Mouse (Mus musculus): Measurements from ENCODE around the gene Gm12216. TPM values are rescaled to one million over a fixed set of nuclear protein-coding genes. Genes with fewer than 3 reads are reported as not detected.
"Not testable (repeated sequence)": the region's sequence is repeated elsewhere in the genome, so short reads cannot be mapped to it uniquely, and the experiment has no call there.

The Gm12216 gene
- 0.47 and 0.63 TPM in 2 replicates for polyA plus RNA-seq (2014; fragmentation: Nextera tagmentation; extraction: Ambion mirVana)

DNA sequence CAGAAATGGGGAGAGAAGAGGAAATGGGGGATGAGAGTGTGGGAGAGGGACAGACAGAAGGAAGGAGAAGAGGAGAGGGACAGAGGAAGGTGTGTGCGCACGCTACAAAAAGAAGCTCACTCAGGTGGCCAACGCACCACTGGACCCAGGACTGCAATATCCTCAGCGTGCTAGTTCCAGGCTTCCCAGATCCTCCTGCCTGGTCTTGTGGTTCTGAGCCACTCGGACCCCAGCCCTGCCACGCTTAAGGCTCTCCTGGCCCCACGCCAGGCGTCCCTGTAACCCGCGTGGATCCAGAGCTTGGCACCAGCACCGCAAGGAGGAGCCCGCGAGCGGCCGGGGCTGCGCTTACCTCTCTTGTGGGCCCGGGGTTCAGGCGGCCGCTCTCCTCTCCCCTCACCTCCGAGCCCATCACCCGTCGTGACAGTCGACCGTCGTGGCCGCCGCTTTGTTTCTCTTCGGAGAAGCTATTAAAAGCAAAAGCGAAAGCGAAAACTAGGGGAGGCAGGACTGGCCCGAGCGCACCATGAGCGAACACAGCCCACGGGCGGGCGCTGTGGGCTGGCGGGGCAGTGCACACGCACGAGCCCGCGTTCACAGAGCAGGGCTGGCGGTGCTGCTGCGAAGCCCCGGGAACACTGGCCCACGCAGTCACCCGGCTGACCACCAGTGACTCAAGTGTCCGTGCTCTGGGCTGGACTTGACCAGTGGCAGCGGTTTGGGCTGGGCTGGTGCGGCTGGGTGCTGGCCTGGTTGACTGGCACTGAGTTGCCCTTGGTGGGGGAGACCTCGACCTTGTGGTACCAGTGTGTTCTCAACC, at the start of gene Gm12216:
Gene Gm12216, minus strand, starts transcription at position 496 of the 820 bp plus-strand sequence.
- not testable (repeated sequence) for ATAC-seq (ENCODE audit: low read depth); H3K27me3 ChIP-seq (replicated peaks; ENCODE audit: control insufficient read depth, insufficient read depth, low read length); H3K27ac ChIP-seq (replicated peaks; ENCODE audit: low read depth, low read length); H3K36me3 ChIP-seq (ENCODE audit: control insufficient read depth, insufficient read depth, low read length); H3K4me1 ChIP-seq (ENCODE audit: control insufficient read depth, insufficient read depth, low read length); DNase-seq (ENCODE audit: low spot score); H3K9me3 ChIP-seq (ENCODE audit: control insufficient read depth, low read length)
- Histone ChIP-seq H3K9ac (ENCODE audit: low read depth, low read length) (peak within 1 kb of the TSS; percentile 56), H3K4me2 (ENCODE audit: low read depth, low read length) (peak within 1 kb of the TSS; percentile 57), H3K4me3 (ENCODE audit: low read depth, low read length) (peak within 1 kb of the TSS; percentile 47)
- 17% methylated on average over 29 of the region's 50 CpGs for WGBS

GRCm38 (mm10) chr11:53908686-53909085, 49.6 kb upstream of the Gm12216 start:
- 88% methylated on average over 8 of the region's 8 CpGs for WGBS
- Histone ChIP-seq H3K9me3 (ENCODE audit: control insufficient read depth, low read length) (no peaks in the 10 kb centered on the region), H3K4me3 (ENCODE audit: low read depth, low read length) (no peak overlapping the region), H3K36me3 (ENCODE audit: control insufficient read depth, insufficient read depth, low read length) (no peaks in the 10 kb centered on the region), H3K4me1 (ENCODE audit: control insufficient read depth, insufficient read depth, low read length) (no peaks in the 10 kb centered on the region), H3K4me2 (ENCODE audit: low read depth, low read length) (no peak overlapping the region), H3K27me3 (replicated peaks; ENCODE audit: control insufficient read depth, insufficient read depth, low read length) (no peaks in the 10 kb centered on the region), H3K27ac (replicated peaks; ENCODE audit: low read depth, low read length) (no peak overlapping the region), H3K9ac (ENCODE audit: low read depth, low read length) (no peak overlapping the region)
- DNase-seq (ENCODE audit: low spot score), result no peak
- ATAC-seq (ENCODE audit: low read depth), result no peak

DNA sequence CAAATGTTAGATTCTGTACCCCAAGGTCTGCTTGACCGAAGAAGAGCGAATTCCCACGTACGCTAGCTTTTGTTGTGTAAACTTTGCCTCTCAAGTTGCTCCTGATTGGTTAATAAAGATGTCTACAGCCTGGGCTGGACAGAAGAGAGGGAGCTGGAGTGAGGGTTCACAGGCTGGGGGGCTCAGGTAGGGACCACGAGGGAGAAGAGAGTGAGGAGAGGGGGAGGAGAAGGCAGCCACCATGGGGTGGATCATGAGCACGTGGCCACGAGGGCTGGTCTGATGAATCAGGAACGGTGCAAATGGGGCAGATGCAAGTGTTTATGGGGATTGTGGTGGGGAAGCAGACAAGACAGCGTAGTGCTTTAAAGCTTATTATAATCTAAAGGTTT, 45.5 kb upstream of the Gm12216 start:
- WGBS, result 72% methylated on average over 9 of the region's 9 CpGs
- Histone ChIP-seq H3K9me3 (ENCODE audit: control insufficient read depth, low read length) (no peaks in the 10 kb centered on the region), H3K27me3 (replicated peaks; ENCODE audit: control insufficient read depth, insufficient read depth, low read length) (no peaks in the 10 kb centered on the region), H3K4me2 (ENCODE audit: low read depth, low read length) (no peak overlapping the region), H3K4me3 (ENCODE audit: low read depth, low read length) (no peak overlapping the region), H3K36me3 (ENCODE audit: control insufficient read depth, insufficient read depth, low read length) (no peaks in the 10 kb centered on the region), H3K4me1 (ENCODE audit: control insufficient read depth, insufficient read depth, low read length) (no peaks in the 10 kb centered on the region), H3K9ac (ENCODE audit: low read depth, low read length) (no peak overlapping the region), H3K27ac (replicated peaks; ENCODE audit: low read depth, low read length) (no peak overlapping the region)
- DNase-seq (ENCODE audit: low spot score), result no peak
- ATAC-seq (ENCODE audit: low read depth), result no peak

- DNase-seq (ENCODE audit: low spot score) (peak; percentile 45), ATAC-seq (ENCODE audit: low read depth) (no peak)
- no peak overlapping the region for H3K27ac ChIP-seq (replicated peaks; ENCODE audit: low read depth, low read length)
These were observed 44.9 kb upstream of the Gm12216 start for GRCm38 (mm10) chr11:53903781-53904533.

DNA sequence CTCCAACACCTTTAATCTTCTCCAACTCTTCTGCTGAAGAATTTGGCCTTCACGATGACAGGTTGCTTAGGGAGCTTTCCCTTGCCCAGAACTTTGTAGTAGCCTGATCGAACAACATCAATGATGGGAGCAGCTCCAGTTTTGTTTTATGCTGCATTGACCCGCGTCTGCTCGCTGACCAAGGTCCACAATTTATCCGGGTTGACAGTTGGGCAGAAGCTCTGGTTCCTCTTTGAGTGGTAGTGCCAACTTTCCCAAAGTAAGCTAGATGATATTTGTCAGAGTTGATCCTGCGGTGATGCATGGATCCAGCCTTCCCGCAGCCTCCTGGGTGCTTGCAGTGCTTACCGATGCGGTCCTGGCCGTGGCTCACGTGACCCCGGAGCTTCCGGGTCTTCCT, 43.7 kb upstream of the Gm12216 start:
- no peak overlapping the region for H3K27ac ChIP-seq (replicated peaks; ENCODE audit: low read depth, low read length)
- no peak overlapping the region for H3K4me2 ChIP-seq (ENCODE audit: low read depth, low read length)
- DNase-seq (ENCODE audit: low spot score) (no peak), ATAC-seq (ENCODE audit: low read depth) (no peak)
- H3K4me3 ChIP-seq (ENCODE audit: low read depth, low read length), result no peak overlapping the region
- H3K27me3 ChIP-seq (replicated peaks; ENCODE audit: control insufficient read depth, insufficient read depth, low read length), result no peaks in the 10 kb centered on the region
- H3K9me3 ChIP-seq (ENCODE audit: control insufficient read depth, low read length), result no peaks in the 10 kb centered on the region
- WGBS, result 92% methylated on average over 14 of the region's 14 CpGs
- H3K9ac ChIP-seq (ENCODE audit: low read depth, low read length), result no peak overlapping the region
- H3K4me1 ChIP-seq (ENCODE audit: control insufficient read depth, insufficient read depth, low read length), result no peaks in the 10 kb centered on the region
- H3K36me3 ChIP-seq (ENCODE audit: control insufficient read depth, insufficient read depth, low read length), result no peaks in the 10 kb centered on the region

More at GRCm38 (mm10) chr11:53903781-53904533, 44.9 kb upstream of the Gm12216 start:
- H3K4me1 ChIP-seq (ENCODE audit: control insufficient read depth, insufficient read depth, low read length), result no peaks in the 10 kb centered on the region
- no peak overlapping the region for H3K4me2 ChIP-seq (ENCODE audit: low read depth, low read length)
- H3K9ac ChIP-seq (ENCODE audit: low read depth, low read length), result no peak overlapping the region
- 31% methylated on average over 16 of the region's 16 CpGs for WGBS
- no peaks in the 10 kb centered on the region for H3K9me3 ChIP-seq (ENCODE audit: control insufficient read depth, low read length)
- no peak overlapping the region for H3K4me3 ChIP-seq (ENCODE audit: low read depth, low read length)
- no peaks in the 10 kb centered on the region for H3K27me3 ChIP-seq (replicated peaks; ENCODE audit: control insufficient read depth, insufficient read depth, low read length)
- no peaks in the 10 kb centered on the region for H3K36me3 ChIP-seq (ENCODE audit: control insufficient read depth, insufficient read depth, low read length)

GRCm38 (mm10) chr11:53900991-53901390, 41.9 kb upstream of the Gm12216 start:
- 43% methylated on average over 1 of the region's 1 CpGs for WGBS
- ATAC-seq (ENCODE audit: low read depth), result no peak
- H3K4me1 ChIP-seq (ENCODE audit: control insufficient read depth, insufficient read depth, low read length), result no peaks in the 10 kb centered on the region

GRCm38 (mm10) chr11:53899981-53900380, 40.9 kb upstream of the Gm12216 start:
- ATAC-seq (ENCODE audit: low read depth), result no peak
- no peaks in the 10 kb centered on the region for H3K36me3 ChIP-seq (ENCODE audit: control insufficient read depth, insufficient read depth, low read length)
- no peaks in the 10 kb centered on the region for H3K27me3 ChIP-seq (replicated peaks; ENCODE audit: control insufficient read depth, insufficient read depth, low read length)
- H3K4me2 ChIP-seq (ENCODE audit: low read depth, low read length), result no peak overlapping the region
- no peak for DNase-seq (ENCODE audit: low spot score)
- no peak overlapping the region for H3K9ac ChIP-seq (ENCODE audit: low read depth, low read length)
- no peaks in the 10 kb centered on the region for H3K9me3 ChIP-seq (ENCODE audit: control insufficient read depth, low read length)
- 85% methylated on average over 6 of the region's 6 CpGs for WGBS
- no peaks in the 10 kb centered on the region for H3K4me1 ChIP-seq (ENCODE audit: control insufficient read depth, insufficient read depth, low read length)
- H3K27ac ChIP-seq (replicated peaks; ENCODE audit: low read depth, low read length), result no peak overlapping the region
- no peak overlapping the region for H3K4me3 ChIP-seq (ENCODE audit: low read depth, low read length)

More at GRCm38 (mm10) chr11:53900991-53901390, 41.9 kb upstream of the Gm12216 start:
- H3K36me3 ChIP-seq (ENCODE audit: control insufficient read depth, insufficient read depth, low read length), result no peaks in the 10 kb centered on the region
- no peaks in the 10 kb centered on the region for H3K9me3 ChIP-seq (ENCODE audit: control insufficient read depth, low read length)
- H3K4me3 ChIP-seq (ENCODE audit: low read depth, low read length), result no peak overlapping the region
- no peaks in the 10 kb centered on the region for H3K27me3 ChIP-seq (replicated peaks; ENCODE audit: control insufficient read depth, insufficient read depth, low read length)
- no peak for DNase-seq (ENCODE audit: low spot score)
- no peak overlapping the region for H3K27ac ChIP-seq (replicated peaks; ENCODE audit: low read depth, low read length)
- H3K9ac ChIP-seq (ENCODE audit: low read depth, low read length), result no peak overlapping the region
- H3K4me2 ChIP-seq (ENCODE audit: low read depth, low read length), result no peak overlapping the region

DNA sequence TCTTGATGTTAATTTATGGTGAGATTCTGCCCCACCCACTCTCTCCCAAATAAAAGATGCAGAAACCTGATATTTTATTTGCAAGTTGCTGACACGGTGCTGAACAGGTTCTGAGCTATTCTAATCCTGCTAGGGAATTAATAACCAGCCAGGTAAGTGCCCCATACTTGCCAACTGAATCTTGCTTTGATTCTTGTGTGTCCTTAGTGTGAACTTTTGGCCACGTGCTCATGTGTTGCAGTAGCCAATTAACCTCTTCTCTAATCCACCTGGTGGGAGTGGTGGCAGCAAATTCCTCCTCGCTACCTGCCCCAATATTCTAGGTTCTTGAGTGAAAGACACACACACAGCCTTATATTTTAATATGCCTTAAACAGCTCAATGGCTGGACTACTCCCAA, 39.9 kb upstream of the Gm12216 start:
- peak; percentile 71; the same call in 1 of the 2 replicates for ATAC-seq (ENCODE audit: low read depth)
- H3K4me1 ChIP-seq (ENCODE audit: control insufficient read depth, insufficient read depth, low read length), result no peaks in the 10 kb centered on the region
- 56% methylated on average over 3 of the region's 3 CpGs for WGBS

More for the DNA sequence above, 39.9 kb upstream of the Gm12216 start:
- Histone ChIP-seq H3K4me3 (ENCODE audit: low read depth, low read length) (no peak overlapping the region), H3K27me3 (replicated peaks; ENCODE audit: control insufficient read depth, insufficient read depth, low read length) (no peaks in the 10 kb centered on the region), H3K27ac (replicated peaks; ENCODE audit: low read depth, low read length) (no peak overlapping the region), H3K9me3 (ENCODE audit: control insufficient read depth, low read length) (no peaks in the 10 kb centered on the region), H3K36me3 (ENCODE audit: control insufficient read depth, insufficient read depth, low read length) (no peaks in the 10 kb centered on the region), H3K9ac (ENCODE audit: low read depth, low read length) (no peak overlapping the region), H3K4me2 (ENCODE audit: low read depth, low read length) (no peak overlapping the region)
- peak; percentile 56 for DNase-seq (ENCODE audit: low spot score)
